Mouse (Mus musculus) cerebellum, adult 2 months (tissue): Measurements from ENCODE around the gene F5.

Source experiments
- CTCF ChIP-seq: fragments of 200-500 bp; IDR thresholded peaks from 2 replicates; pipeline ENCODE4 v1.5.1; 2011; ENCODE audit warnings: low read depth, mild to moderate bottlenecking, control low read depth, low read length, moderate library complexity, borderline replicate concordance; ENCODE audit not compliant: insufficient read depth
- POLR2A ChIP-seq: fragments of 200-500 bp; IDR thresholded peaks from 2 replicates; pipeline ENCODE4 v1.6.1; 2011; ENCODE audit warnings: low read length, control low read depth, borderline replicate concordance; ENCODE audit not compliant: insufficient read depth

- TF ChIP-seq POLR2A, result no peak
- no peak for TF ChIP-seq CTCF
These were observed 95.8 kb downstream of the F5 start for GRCm38 (mm10) chr1:164247442-164247841.
